In genomic region chr12:66640408-66640807, GRCm38 (mm10) we compare ENCODE assay signal across 15 mouse cellular contexts.
A peak's percentile ranks its signal among the peaks of the same experiment; 100 is the strongest.
DNase-seq lines count a peak whose midpoint lies in the region; ATAC-seq and TF ChIP-seq lines count a peak whose summit lies in the region.
"Had no signal": no experiment of that assay in that cellular context is flagged by ENCODE, and none has a peak within 500 bp of the region (broad histone marks: within the 10 kb centered on the region; RNA-seq: fewer than 3 reads in every experiment).

No protein-coding gene starts in this region.

- peak; percentile 61; the same call in 1 of the 2 replicates for ATAC-seq in forebrain, postnatal 0 days
- ATAC-seq: activated CD4-positive, CD25-positive, alpha-beta regulatory T cell, adult 4 months; intestine, embryonic 16.5 days; midbrain, embryonic 15.5 days had no signal

- 20% methylated on average over 1 of the region's 1 CpGs for WGBS in forebrain, postnatal 0 days

- no peak overlapping the region for H3K27ac ChIP-seq in forebrain, postnatal 0 days (ENCODE audit: low read depth, low read length)
- H3K27ac ChIP-seq: heart, embryonic 15.5 days; lung, embryonic 15.5 days; midbrain, embryonic 15.5 days; stomach, embryonic 15.5 days had no signal

- H3K4me1 ChIP-seq in forebrain, postnatal 0 days (ENCODE audit: insufficient read depth): no peaks in the 10 kb centered on the region
- H3K4me1 ChIP-seq: heart, embryonic 15.5 days; lung, embryonic 15.5 days; midbrain, embryonic 15.5 days; stomach, embryonic 15.5 days had no signal

- H3K27me3 ChIP-seq in forebrain, postnatal 0 days (ENCODE audit: insufficient read depth, low read length): no peaks in the 10 kb centered on the region
- H3K27me3 ChIP-seq: heart, embryonic 15.5 days; lung, embryonic 15.5 days; midbrain, embryonic 15.5 days; stomach, embryonic 15.5 days had no signal

- intact Hi-C loops in heart, postnatal 10 days (cut with DNase I): no loop called here

- H3K36me3 ChIP-seq in forebrain, postnatal 0 days (ENCODE audit: insufficient read depth): no peaks in the 10 kb centered on the region
- H3K36me3 ChIP-seq: heart, embryonic 15.5 days; lung, embryonic 15.5 days; midbrain, embryonic 15.5 days; stomach, embryonic 15.5 days had no signal

- TF ChIP-seq CTCF in forebrain, postnatal 0 days (IDR thresholded peaks at IDR 0.05; ENCODE audit: low read depth): no peak

- no peak overlapping the region for H3K9ac ChIP-seq in forebrain, postnatal 0 days
- H3K9ac ChIP-seq: heart, embryonic 15.5 days; lung, embryonic 15.5 days; midbrain, embryonic 15.5 days; stomach, embryonic 15.5 days had no signal

- no peak overlapping the region for H3K4me3 ChIP-seq in forebrain, postnatal 0 days (ENCODE audit: low read depth, low read length)
- H3K4me3 ChIP-seq: heart, embryonic 15.5 days; lung, embryonic 15.5 days; midbrain, embryonic 15.5 days; stomach, embryonic 15.5 days had no signal

- peak; percentile 14 to 51 for DNase-seq in frontal cortex, adult 2 months (ENCODE audit: extremely low spot score in 1 of 2, low spot score in 1 of 2)
- DNase-seq in frontal cortex, postnatal 14 days (ENCODE audit: low spot score in 2 of 2): no peak
- DNase-seq in right cerebral cortex, postnatal 25 days: peak; percentile 12
- DNase-seq in right cerebral cortex, postnatal 4 days: no peak
- DNase-seq in forebrain, postnatal 0 days: peak; percentile 67
- DNase-seq in heart, postnatal 10 days: no peak
- no peak for DNase-seq in urinary bladder, adult 2 months (ENCODE audit: low spot score)
- DNase-seq in adrenal gland, postnatal 36 days: no peak
- DNase-seq: thymus, postnatal 4 days had no signal

- H3K4me2 ChIP-seq in forebrain, postnatal 0 days (ENCODE audit: low read depth): no peak overlapping the region
- H3K4me2 ChIP-seq: heart, embryonic 15.5 days; lung, embryonic 15.5 days; midbrain, embryonic 15.5 days; stomach, embryonic 15.5 days had no signal

- no peaks in the 10 kb centered on the region for H3K9me3 ChIP-seq in forebrain, postnatal 0 days (ENCODE audit: low read length)
- H3K9me3 ChIP-seq: heart, embryonic 15.5 days; lung, embryonic 15.5 days; midbrain, embryonic 15.5 days; stomach, embryonic 15.5 days had no signal

Comparison
In these comparisons a context has a peak if more than half of its experiments do, and no peak if none do; other contexts are left out.
1. DNase-seq: peak in frontal cortex, adult 2 months (2 of 2), right cerebral cortex, postnatal 25 days (single experiment) and forebrain, postnatal 0 days (single experiment); none in frontal cortex, postnatal 14 days (0 of 2), right cerebral cortex, postnatal 4 days (single experiment), heart, postnatal 10 days (0 of 2), urinary bladder, adult 2 months (single experiment) and adrenal gland, postnatal 36 days (0 of 2).